Mouse (Mus musculus) frontal cortex, adult (tissue): ENCODE results near the gene B4galt7.
"Not testable (repeated sequence)": the region's sequence is repeated elsewhere in the genome, so short reads cannot be mapped to it uniquely, and the experiment has no call there.

ENCODE experiments used
- ATAC-seq: cut with Nextera tagmentation; 2 replicates; pipeline ENCODE4 v1.9.2; 2017; ENCODE audit warnings: mild to moderate bottlenecking, moderate library complexity, mixed read lengths; ENCODE audit not compliant: low TSS enrichment

The B4galt7 gene

GRCm38 (mm10) chr13:55599566-55600540, at the start of gene B4galt7:
Gene B4galt7, plus strand, starts transcription at chr13:55599896.
- ATAC-seq: peak; percentile 72

- ATAC-seq: no peak
Observed at GRCm38 (mm10) chr13:55555921-55556320, 43.8 kb upstream of the B4galt7 start.

DNA sequence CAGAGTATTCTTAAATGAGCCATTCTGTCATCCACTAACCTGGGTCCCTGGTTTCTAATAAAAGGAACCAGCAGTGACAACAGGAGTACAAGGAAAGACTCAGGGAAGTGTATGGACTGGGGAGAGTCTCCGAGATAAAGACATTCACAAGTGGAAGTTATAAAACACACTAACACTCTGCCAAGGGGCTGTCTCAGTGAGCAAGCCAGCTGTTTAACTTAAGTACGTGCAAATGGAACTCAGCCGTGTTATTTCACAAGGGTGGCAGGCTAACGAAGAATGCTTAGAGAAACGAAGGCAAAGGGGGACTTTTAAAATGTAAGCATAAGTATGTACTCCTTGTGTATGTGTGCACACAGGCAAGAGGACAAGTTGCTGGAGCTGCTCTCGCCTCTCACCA, 42.2 kb upstream of the B4galt7 start:
- no peak for ATAC-seq

GRCm38 (mm10) chr13:55563266-55563879, 36.3 kb upstream of the B4galt7 start:
- no peak for ATAC-seq

GRCm38 (mm10) chr13:55567001-55567400, 32.7 kb upstream of the B4galt7 start:
- no peak for ATAC-seq

- no peak for ATAC-seq
Observed at GRCm38 (mm10) chr13:55567949-55568348, 31.7 kb upstream of the B4galt7 start.

- not testable (repeated sequence) for ATAC-seq
Observed at GRCm38 (mm10) chr13:55568524-55568923, 31.2 kb upstream of the B4galt7 start.

GRCm38 (mm10) chr13:55569726-55570285, 29.9 kb upstream of the B4galt7 start:
- ATAC-seq: peak; percentile 36; the same call in 1 of the 2 replicates

DNA sequence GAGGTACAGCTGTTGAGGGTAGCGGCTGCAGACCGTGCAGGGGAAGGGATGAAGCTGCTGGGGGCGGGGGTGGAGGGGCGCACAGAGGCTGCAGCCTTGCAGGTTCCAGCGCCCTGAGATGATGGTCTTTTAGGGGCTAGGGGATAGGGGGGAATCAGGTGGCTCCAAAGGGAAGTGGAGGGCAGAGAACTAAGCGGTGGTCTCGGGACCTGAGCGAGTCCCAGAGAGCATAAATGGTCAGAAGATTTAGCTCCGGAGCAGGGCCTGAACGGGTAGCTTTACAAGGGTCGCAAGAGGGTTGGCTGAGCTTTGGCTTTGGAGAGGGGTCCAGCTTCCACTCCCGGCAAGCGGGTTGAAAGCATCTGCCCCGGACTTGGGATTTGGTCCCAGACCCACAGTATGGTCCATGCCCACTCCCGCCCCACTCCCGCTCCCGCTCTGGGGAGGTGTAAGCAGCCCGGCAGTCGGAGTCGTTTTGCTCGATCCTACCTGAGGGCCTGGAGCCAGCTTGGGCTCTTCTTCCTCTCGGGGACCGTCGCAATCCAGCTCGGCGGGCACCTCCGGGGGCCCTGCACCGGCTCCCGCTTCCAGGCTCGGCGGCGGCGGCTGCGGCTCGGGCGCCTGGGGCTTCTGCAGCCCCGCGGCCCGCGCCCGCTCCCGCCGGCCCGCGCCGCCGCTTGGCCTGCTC, 29.3 kb upstream of the B4galt7 start:
- peak; percentile 49 for ATAC-seq

- ATAC-seq: peak; percentile 77
Observed at GRCm38 (mm10) chr13:55571027-55571751, 28.5 kb upstream of the B4galt7 start, which contains the start of gene Fam193b. Gene Fam193b, minus strand, starts transcription at chr13:55571120.

DNA sequence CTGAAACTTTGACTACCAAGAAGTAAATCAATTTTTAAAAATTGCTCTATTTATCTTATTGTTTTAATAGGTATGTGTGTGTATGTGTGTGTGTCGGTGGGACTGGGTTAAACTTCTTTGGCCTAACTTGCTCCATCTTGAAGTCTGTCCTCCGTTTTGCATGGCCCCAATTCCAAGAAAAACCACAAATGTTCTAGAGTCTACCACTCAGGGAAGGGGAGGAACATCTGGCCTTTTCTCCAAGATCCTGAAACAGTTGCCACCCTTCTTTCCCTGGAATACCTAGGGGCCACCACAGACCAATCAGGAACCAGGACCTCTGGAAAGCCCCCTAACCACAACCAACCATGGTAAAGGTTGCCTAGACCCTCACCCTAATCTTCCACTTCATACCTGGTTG, 27.7 kb upstream of the B4galt7 start:
- ATAC-seq: no peak

- no peak for ATAC-seq
Observed at GRCm38 (mm10) chr13:55573432-55573831, 26.3 kb upstream of the B4galt7 start, which contains the start of gene Tmed9. Gene Tmed9, plus strand, starts transcription at chr13:55573732.

GRCm38 (mm10) chr13:55574321-55574720, 25.4 kb upstream of the B4galt7 start:
- ATAC-seq: no peak

DNA sequence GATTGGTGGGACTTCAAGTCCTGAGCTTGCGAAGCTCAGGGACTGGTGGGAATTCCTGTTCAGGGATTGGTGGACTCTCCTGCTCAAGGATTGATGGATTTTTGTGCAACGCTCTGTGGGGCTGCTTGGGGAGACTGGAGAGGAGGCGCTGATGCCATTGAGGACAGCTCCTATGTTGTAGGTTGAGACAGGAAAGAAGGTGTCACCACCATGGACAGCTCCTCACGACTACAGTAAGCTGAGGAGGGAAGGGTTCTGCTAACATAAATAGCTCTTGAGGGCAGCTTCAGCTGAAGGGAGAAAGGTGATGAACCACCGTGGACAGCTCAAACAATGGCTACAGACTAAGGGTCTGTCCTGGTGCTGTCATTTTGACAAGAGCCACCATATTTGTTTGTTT, 23.8 kb upstream of the B4galt7 start:
- no peak for ATAC-seq

- ATAC-seq: not testable (repeated sequence)
Observed at GRCm38 (mm10) chr13:55576872-55577271, 22.8 kb upstream of the B4galt7 start.

- ATAC-seq: no peak
Observed at GRCm38 (mm10) chr13:55578086-55578485, 21.6 kb upstream of the B4galt7 start.

DNA sequence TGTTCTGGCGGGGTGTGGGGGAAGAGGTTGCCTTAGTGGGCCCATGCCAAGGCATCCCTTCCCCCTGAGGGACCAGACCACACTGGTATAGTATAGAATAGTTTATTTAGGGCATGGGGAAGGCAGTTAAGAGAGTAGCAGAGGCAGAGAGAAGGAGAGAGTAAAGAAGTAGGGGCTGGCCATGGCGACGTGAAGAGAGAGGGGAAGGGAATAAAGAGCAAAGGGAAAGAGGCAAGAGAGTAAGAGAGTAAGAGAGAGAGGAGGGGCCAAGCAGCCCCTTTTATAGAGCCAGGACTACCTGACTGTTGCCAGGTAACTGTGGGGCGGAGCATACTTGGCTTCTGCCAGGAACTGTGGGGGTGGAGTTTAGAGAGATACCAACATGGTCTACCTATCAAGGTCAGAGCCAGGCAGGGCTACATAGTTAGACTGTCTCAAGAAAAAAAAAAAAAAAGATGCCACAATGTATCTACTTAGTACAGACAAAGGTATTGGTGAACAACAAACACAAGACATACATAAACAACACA, 7.7 kb upstream of the B4galt7 start:
- ATAC-seq: no peak

DNA sequence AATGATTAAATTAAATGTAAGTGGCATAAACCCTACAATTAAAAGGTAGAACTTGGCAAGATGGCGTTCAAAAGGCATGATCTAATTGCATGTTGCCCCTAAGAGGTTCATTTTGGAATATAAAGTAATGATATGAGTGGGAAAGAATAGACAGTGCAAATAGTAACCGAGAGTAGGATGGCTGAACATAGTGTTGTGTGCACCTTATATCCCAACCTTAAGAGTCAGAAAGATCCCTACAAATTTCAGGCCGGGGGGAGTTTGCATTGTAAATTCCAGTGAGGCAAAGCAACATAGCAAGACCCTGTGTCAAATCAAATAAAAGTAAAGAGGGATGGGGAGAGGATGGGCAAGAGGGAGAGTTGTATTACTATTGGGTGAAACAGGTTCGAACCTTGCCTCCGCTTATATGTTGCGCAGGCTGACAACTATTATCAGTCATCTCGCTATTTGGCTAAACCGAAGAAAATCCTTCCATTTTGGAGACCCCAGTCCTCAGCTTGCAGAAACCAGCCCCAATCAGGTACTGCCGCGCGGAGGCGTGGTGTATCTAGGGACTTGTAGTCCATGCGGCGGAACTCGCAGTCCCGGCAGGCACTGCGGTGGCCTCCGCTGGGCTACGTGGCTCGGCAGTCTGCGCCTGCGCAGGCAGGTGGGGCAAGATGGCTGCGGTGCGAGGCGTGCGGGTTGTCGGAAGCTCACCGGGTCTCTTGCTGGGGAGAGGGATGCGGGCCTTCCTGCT, 7.0 kb upstream of the B4galt7 start:
- peak; percentile 93 for ATAC-seq

DNA sequence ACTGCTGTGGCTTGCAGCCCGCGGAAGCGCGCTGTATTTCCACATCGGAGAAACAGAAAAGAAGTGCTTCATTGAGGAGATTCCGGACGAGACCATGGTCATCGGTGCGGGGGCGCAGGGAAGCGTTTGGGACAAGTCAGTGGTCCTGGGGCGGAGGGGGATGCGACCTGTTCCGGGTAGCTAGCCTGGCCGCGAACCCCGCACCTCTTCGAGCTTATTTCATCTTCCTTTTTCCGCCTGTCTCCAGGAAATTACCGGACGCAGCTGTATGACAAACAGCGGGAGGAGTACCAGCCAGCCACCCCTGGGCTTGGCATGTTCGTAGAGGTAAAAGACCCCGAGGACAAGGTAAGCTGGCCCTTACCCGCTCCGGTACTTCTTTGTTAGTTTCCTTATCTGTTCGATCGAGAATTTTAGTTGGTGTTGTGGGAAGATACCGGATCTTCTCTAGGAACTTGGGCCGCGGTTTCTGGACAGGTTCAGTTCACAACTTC, 6.4 kb upstream of the B4galt7 start:
- ATAC-seq: peak; percentile 5

- peak; percentile 51 for ATAC-seq
Observed at GRCm38 (mm10) chr13:55595375-55595774, 4.3 kb upstream of the B4galt7 start.
